Mouse (Mus musculus): ENCODE data around the gene Xlr4a. TPM values are rescaled to one million over a fixed set of nuclear protein-coding genes. Genes with fewer than 3 reads are reported as not detected.
"Not testable (repeated sequence)": the region's sequence is repeated elsewhere in the genome, so short reads cannot be mapped to it uniquely, and the experiment has no call there.

The Xlr4a gene
- polyA plus RNA-seq (2011; ENCODE audit: insufficient read depth, insufficient read length, low read depth, missing spikeins) = not detected in 2 replicates

DNA sequence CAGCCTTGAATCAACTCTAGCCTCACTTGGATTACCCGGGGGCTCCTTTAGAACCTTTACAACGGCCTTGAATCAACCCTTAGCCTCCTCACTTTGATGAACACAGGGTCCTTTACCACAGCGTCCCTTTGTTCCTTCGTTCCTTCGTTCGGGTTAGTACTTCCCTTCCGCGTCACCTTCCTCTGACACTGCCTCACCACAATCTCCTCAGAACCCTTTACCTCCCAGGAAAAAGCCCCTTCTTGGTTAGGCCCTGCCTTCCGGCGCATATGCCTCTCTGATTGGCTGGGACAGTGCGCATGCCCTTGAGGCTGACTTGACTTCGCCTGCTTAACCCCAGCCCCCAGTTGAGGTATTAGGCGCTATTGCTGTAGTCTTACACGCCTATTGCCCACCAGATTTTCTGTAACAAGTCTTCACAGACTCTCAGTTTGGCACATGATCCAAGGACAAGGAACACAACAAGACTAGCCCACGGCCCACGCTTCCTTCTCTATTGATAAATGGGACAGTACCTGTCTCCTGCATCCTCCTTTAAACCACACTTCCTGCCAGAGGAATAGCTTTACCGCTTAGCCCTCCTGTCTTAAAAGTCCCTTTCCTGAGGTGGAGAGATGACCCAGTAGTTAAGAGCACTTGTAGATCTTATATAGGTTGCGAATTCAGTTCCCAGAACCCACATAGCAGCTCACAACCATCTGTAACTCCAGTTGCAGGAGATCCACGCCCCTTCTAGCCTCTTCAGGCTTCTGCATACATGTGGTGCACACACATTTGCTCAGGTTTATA lies at the start of gene Xlr4a:
Xlr4a (minus strand) TSS at position 212 of the 789 bp plus-strand sequence.
- not testable (repeated sequence) for H3K27me3 ChIP-seq (ENCODE audit: control insufficient read depth, insufficient read depth, low read length, poor library complexity, severe bottlenecking); H3K9me3 ChIP-seq (replicated peaks; ENCODE audit: control insufficient read depth, insufficient read depth, low read length, poor library complexity, severe bottlenecking); H3K36me3 ChIP-seq (ENCODE audit: control insufficient read depth, insufficient read depth, low read length, poor library complexity, severe bottlenecking); H3K9ac ChIP-seq (ENCODE audit: low read depth, poor library complexity, severe bottlenecking); H3K4me1 ChIP-seq (ENCODE audit: control insufficient read depth, insufficient read depth, low read length); H3K27ac ChIP-seq (ENCODE audit: insufficient read depth, low read length); H3K4me3 ChIP-seq (ENCODE audit: low read depth, low read length)

DNA sequence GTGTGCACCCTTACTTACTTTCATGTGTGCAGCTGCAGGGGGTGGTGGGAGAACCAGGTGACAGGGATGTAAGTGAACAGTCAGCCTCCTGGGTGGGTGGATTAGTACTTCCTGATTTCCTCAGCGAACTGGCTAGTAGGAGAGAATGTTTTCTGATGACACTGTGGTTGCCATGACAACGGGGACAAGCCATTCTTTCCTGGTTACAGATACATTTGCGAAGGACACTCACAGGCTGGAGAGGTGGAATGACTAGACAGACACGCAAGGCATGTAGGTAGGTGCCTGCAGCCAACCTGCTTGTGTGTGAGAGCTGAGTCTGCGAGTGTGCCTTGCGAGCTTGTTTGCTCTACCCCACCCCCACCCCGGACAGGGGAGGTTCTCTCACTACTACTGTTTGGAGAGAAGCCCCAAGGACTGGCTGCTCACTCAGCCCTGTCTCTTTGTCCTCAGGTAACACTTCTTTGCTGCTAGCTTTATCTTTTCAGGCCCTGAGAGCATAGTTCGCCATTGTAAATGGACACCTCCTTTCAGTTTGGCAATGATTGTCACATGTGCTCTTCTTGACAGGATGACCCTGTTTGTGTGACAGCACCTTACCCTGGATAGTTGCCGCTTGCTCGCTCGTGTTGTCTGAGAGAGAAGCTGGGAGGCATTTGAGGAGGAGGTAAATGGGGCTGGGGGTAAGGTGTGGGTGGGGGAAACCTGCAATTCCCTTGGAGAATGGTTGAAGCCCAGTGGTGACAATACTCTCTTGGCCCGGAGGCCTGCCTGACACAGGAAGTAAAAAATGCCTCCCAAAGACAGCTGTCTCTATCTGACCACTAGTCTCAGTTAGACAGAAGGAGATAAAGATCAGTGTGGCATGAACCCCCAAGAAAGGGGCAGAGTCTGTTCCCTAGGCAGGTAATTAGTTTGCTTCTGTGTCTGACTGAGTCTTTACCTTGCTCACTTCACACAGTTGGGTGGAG lies 40.9 kb upstream of the Xlr4a start:
- not testable (repeated sequence) for H3K4me1 ChIP-seq (ENCODE audit: control insufficient read depth, insufficient read depth, low read length); H3K4me3 ChIP-seq (ENCODE audit: low read depth, low read length); H3K36me3 ChIP-seq (ENCODE audit: control insufficient read depth, insufficient read depth, low read length, poor library complexity, severe bottlenecking); H3K9ac ChIP-seq (ENCODE audit: low read depth, poor library complexity, severe bottlenecking); H3K27ac ChIP-seq (ENCODE audit: insufficient read depth, low read length); H3K27me3 ChIP-seq (ENCODE audit: control insufficient read depth, insufficient read depth, low read length, poor library complexity, severe bottlenecking); H3K9me3 ChIP-seq (replicated peaks; ENCODE audit: control insufficient read depth, insufficient read depth, low read length, poor library complexity, severe bottlenecking)

DNA sequence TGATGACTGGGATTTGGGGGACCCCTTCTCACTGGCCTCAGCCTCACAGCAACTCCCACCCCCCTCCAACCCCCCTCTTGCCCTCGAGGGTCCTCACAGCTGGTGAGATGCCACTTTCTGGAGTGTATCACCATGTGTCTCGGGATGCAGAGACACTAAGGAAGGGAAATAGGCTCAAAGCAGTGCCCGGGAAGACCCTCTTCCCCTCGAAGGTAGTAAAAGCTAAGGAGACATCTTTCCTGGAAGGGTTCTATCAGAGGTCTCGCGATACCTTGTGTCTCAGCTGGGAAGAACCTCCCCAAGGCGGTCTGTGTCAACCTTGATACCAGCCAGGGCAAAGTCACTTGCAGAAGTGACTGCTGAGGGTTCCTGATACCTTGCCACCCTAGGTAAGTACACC lies 34.5 kb upstream of the Xlr4a start, which contains the start of gene Gm14685:
Gm14685 (plus strand) TSS at position 301 of the 400 bp plus-strand sequence.
- not testable (repeated sequence) for H3K4me3 ChIP-seq (ENCODE audit: low read depth, low read length); H3K4me1 ChIP-seq (ENCODE audit: control insufficient read depth, insufficient read depth, low read length); H3K9ac ChIP-seq (ENCODE audit: low read depth, poor library complexity, severe bottlenecking); H3K36me3 ChIP-seq (ENCODE audit: control insufficient read depth, insufficient read depth, low read length, poor library complexity, severe bottlenecking); H3K27me3 ChIP-seq (ENCODE audit: control insufficient read depth, insufficient read depth, low read length, poor library complexity, severe bottlenecking); H3K27ac ChIP-seq (ENCODE audit: insufficient read depth, low read length); H3K9me3 ChIP-seq (replicated peaks; ENCODE audit: control insufficient read depth, insufficient read depth, low read length, poor library complexity, severe bottlenecking)

DNA sequence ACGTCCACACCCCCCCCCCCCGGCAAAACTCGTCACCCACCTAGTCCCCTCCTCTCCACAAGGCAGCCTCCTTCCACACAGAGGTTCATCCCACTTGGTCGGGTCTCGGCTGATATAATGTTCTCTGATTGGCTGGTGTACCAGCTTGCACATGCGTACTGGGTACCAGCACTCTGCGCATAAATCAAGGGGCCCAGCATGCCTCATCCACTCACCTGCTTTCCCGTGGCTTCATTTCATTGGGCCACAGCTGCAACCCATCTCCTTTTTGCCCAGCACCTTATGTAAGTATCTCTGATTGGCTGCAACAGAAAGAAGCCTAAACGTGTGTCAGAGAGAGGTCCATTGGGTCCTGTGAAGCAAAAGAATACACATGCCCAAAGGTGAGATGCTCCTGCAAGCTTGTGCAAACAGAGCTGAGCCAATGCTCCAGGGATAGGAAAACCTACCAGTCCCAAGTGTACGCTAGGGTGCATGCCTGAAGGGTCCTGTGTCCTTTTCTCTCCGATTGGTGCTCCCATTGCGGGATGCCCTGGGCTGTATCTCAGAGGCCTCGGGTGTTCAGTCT lies 14.7 kb upstream of the Xlr4a start, which contains the start of gene Xlr3a:
Xlr3a (minus strand) TSS at position 155 of the 568 bp plus-strand sequence.
- not testable (repeated sequence) for H3K27me3 ChIP-seq (ENCODE audit: control insufficient read depth, insufficient read depth, low read length, poor library complexity, severe bottlenecking); H3K4me3 ChIP-seq (ENCODE audit: low read depth, low read length); H3K9ac ChIP-seq (ENCODE audit: low read depth, poor library complexity, severe bottlenecking); H3K4me1 ChIP-seq (ENCODE audit: control insufficient read depth, insufficient read depth, low read length); H3K27ac ChIP-seq (ENCODE audit: insufficient read depth, low read length); H3K36me3 ChIP-seq (ENCODE audit: control insufficient read depth, insufficient read depth, low read length, poor library complexity, severe bottlenecking); H3K9me3 ChIP-seq (replicated peaks; ENCODE audit: control insufficient read depth, insufficient read depth, low read length, poor library complexity, severe bottlenecking)

DNA sequence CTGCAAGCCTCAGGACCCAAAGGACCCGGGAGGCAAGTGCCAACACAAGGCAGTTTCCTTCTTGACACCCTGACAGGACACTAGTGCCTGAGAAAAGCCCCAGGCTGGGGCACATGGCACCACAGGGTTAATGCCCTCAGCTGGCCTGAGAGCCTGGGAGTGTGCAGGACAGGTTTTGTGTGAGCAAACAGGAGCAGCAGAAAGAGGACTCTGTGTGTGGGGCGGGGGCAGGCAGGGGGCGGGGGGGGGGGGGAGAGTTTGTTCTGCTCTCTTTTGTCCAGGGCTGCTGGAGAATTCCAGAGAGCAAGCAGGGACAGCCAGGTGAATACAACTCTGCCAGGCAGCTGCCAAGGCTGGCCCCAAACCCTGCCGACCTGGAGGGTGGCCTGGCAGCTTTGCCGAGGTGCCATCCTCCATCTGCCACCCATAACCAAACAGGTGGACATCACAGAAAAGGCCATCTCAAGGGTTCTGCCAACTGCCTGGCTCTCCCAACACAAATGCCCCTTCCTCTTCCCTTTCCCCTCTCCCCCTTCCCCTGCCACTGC lies 15.4 kb downstream of the Xlr4a start:
- H3K27me3 ChIP-seq (ENCODE audit: control insufficient read depth, insufficient read depth, low read length, poor library complexity, severe bottlenecking); H3K27ac ChIP-seq (ENCODE audit: insufficient read depth, low read length); H3K4me1 ChIP-seq (ENCODE audit: control insufficient read depth, insufficient read depth, low read length); H3K36me3 ChIP-seq (ENCODE audit: control insufficient read depth, insufficient read depth, low read length, poor library complexity, severe bottlenecking); H3K4me3 ChIP-seq (ENCODE audit: low read depth, low read length); H3K9ac ChIP-seq (ENCODE audit: low read depth, poor library complexity, severe bottlenecking); H3K9me3 ChIP-seq (replicated peaks; ENCODE audit: control insufficient read depth, insufficient read depth, low read length, poor library complexity, severe bottlenecking): not testable (repeated sequence)

DNA sequence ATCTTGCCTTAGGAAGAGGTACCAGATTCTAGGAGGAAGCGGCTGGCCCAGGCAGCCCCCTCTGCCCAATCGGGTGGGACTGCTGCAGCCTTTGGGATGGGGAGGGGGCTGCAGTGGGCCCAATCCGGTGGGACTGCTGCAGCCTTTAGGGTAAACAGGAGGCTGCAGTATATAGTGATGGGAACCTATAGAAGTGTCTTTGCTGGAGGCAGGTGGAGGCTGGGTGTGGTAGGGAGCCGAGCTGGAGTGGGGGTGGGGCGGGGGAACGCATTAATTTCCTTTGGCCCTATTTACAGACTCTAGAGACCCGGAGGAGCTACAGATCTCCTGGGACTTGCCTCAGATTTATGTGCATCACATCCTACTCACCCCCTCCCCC lies 17.9 kb downstream of the Xlr4a start, which contains the start of gene Pnma3:
Pnma3 (plus strand) TSS at position 373 of the 379 bp plus-strand sequence.
- H3K4me3 ChIP-seq (ENCODE audit: low read depth, low read length) = peak within 1 kb of the TSS; percentile 36; the same call in 1 of the 2 replicates
- H3K9me3 ChIP-seq (replicated peaks; ENCODE audit: control insufficient read depth, insufficient read depth, low read length, poor library complexity, severe bottlenecking) = no peaks in the 10 kb centered on the region
- no peaks in the 10 kb centered on the region for H3K36me3 ChIP-seq (ENCODE audit: control insufficient read depth, insufficient read depth, low read length, poor library complexity, severe bottlenecking)
- no peak within 1 kb of the TSS for H3K27ac ChIP-seq (ENCODE audit: insufficient read depth, low read length)
- H3K27me3 ChIP-seq (ENCODE audit: control insufficient read depth, insufficient read depth, low read length, poor library complexity, severe bottlenecking) = no peaks in the 10 kb centered on the region
- no peak for TF ChIP-seq CTCF (IDR thresholded peaks at IDR 0.05; ENCODE audit: low read depth, low read length)
- H3K9ac ChIP-seq (ENCODE audit: low read depth, poor library complexity, severe bottlenecking) = no peak within 1 kb of the TSS
- H3K4me1 ChIP-seq (ENCODE audit: control insufficient read depth, insufficient read depth, low read length) = no peaks in the 10 kb centered on the region
